Mouse (Mus musculus): Measurements from ENCODE around the gene Plcb4.

GRCm38 (mm10) chr2:135683684-135684440, 25.1 kb downstream of the Plcb4 start:
- TF ChIP-seq POLR2A (IDR thresholded peaks at IDR 0.05; ENCODE audit: low read depth, low read length) (no peak), TCF12 (IDR thresholded peaks at IDR 0.05; ENCODE audit: low read depth, low read length) (no peak), SIN3A (IDR thresholded peaks at IDR 0.05; ENCODE audit: low read length) (no peak), CTCF (conservative IDR thresholded peaks at IDR 0.05 in 1 of 2, IDR thresholded peaks at IDR 0.05 in 1 of 2; ENCODE audit: low read depth in 2 of 2, low read length in 2 of 2) (no peak), SMC3 (IDR thresholded peaks at IDR 0.05; ENCODE audit: low read depth, low read length) (no peak), KAT2A (IDR thresholded peaks at IDR 0.05; ENCODE audit: insufficient replicate concordance, low read length) (no peak)

Measured in CH12.LX (cell line).